Mouse (Mus musculus): ENCODE data around the gene Sdhaf2.

GRCm38 (mm10) chr19:10561558-10562314, 35.8 kb upstream of the Sdhaf2 start:
- TF ChIP-seq CTCF (IDR thresholded peaks at IDR 0.05; ENCODE audit: low read depth, low read length) (no peak), POLR2A (IDR thresholded peaks at IDR 0.05; ENCODE audit: extremely low read depth, insufficient read depth, low read length) (no peak)

All from liver, adult 2 months (tissue).